Mouse (Mus musculus) c-Kit-positive CD71-negative TER-119-negative erythroid progenitor cells, embryonic 14.5 days (primary cell): ENCODE measurements around the gene Sema4f.
A peak's percentile ranks its signal among the peaks of the same experiment; 100 is the strongest.

Experiments used
- DNase-seq: peaks from one replicate; pipeline ENCODE4 v3.0.0-alpha.2; 2013; ENCODE audit warnings: low read depth

The Sema4f gene

DNA sequence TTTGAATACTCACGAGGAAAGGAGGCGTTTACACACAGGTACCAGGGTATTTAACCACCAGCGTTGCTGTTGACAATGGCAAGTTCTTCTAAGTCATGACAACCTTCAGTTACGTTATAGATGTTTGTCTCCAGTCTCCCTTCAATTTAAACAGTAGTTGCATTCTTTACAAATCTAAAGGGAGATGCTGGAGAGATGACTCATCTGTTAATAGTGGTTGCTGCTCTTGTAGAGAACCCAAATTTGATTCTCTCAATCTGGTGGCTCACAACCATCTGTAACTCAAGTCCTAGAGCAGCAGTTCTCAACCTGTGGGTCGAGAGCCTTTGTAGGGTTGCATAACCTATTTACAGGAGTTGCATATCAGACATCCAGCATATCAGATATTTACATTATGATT lies 71.1 kb downstream of the Sema4f start:
- DNase-seq, result no peak

DNA sequence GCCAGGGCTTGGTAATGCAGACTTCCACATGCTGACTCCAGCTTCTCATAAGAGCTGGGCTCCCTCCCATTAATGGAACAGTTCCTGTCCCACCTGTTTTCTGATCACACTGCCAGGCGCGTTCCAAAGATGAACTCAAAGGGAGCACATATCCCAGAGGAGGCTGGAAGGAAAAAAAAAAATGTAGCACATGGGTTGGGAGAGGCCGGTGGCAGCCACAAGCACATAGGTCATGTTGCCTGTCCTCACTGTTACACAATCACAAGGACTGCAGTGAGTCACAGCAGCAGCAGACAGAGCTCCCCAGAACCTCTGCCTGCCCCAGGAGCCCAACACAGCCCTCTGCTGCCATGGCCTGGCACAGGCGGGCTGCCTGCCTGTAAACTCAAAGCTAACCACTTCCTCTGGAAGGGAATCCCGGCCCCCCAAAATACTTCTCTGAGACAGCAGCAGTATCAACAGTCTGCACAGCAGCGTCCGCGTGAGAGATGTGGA lies 76.1 kb downstream of the Sema4f start:
- DNase-seq, result peak; percentile 43

DNA sequence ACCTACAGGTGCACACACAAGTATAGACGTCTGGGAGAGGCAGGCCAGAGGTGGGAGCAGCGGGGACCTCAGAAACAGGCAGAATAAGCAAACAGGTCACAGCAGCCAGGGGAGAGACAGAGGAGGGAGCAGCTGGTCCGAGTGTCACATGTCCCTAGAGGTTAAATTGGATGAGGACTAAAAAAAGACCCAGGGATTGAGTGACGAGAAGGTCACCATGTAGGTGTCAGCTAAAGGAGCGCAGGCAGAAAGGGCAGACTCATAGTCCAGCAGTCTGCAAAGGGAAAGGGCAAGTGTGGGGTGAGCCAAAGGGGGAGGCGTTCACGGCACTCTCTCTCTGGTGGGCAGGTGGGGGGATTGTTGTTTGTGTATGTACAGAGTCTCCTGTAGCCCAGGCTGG lies 77.1 kb downstream of the Sema4f start:
- no peak for DNase-seq

- DNase-seq, result no peak
These were observed 77.5 kb downstream of the Sema4f start for GRCm38 (mm10) chr6:82862042-82862441.
